Mouse (Mus musculus) midbrain, embryonic 16.5 days (tissue): ENCODE data around the gene Sfxn5. TPM values are rescaled to one million over a fixed set of nuclear protein-coding genes. Genes with fewer than 3 reads are reported as not detected.

Experiments
- ATAC-seq: fragments of 200-750 bp; cut with Nextera tagmentation; 2 replicates; pipeline ENCODE4 v1.8.0; 2017; ENCODE audit warnings: moderate TSS enrichment
- H3K27ac ChIP-seq: fragments of 300-500 bp; sonication (generic); 2 replicates; pipeline ENCODE4 v1.5.1; 2014; ENCODE audit warnings: mild to moderate bottlenecking, low read length, mixed read lengths
- H3K27me3 ChIP-seq: fragments of 300-500 bp; sonication (generic); 2 replicates; pipeline ENCODE4 v1.6.1; 2014; ENCODE audit warnings: low read depth, low read length, mixed read lengths; ENCODE audit not compliant: control insufficient read depth, insufficient read depth
- H3K36me3 ChIP-seq: fragments of 300-500 bp; sonication (generic); 2 replicates; pipeline ENCODE4 v1.6.1; 2014; ENCODE audit warnings: mild to moderate bottlenecking, low read length, moderate library complexity, mixed read lengths; ENCODE audit not compliant: control insufficient read depth, insufficient read depth
- H3K4me1 ChIP-seq: fragments of 300-500 bp; sonication (generic); 2 replicates; pipeline ENCODE4 v1.6.1; 2014; ENCODE audit warnings: mild to moderate bottlenecking, low read length, mixed read lengths; ENCODE audit not compliant: control insufficient read depth, insufficient read depth
- H3K4me2 ChIP-seq: fragments of 300-500 bp; sonication (generic); 2 replicates; pipeline ENCODE4 v1.6.1; 2014; ENCODE audit warnings: mild to moderate bottlenecking, low read length, mixed read lengths
- H3K4me3 ChIP-seq: fragments of 300-500 bp; sonication (generic); 2 replicates; pipeline ENCODE4 v1.5.1; 2014; ENCODE audit warnings: low read depth, mild to moderate bottlenecking, low read length, moderate library complexity, mixed read lengths
- H3K9ac ChIP-seq: fragments of 300-500 bp; sonication (generic); 2 replicates; pipeline ENCODE4 v1.6.1; 2014; ENCODE audit warnings: low read depth, low read length, mixed read lengths
- H3K9me3 ChIP-seq: fragments of 300-500 bp; sonication (generic); replicated peaks from 2 replicates; pipeline ENCODE4 v1.6.1; 2014; ENCODE audit warnings: mild to moderate bottlenecking, low read length, mixed read lengths; ENCODE audit not compliant: control insufficient read depth, poor library complexity, severe bottlenecking
- WGBS: fragments of 180-500 bp; shearing (Covaris S2); extraction: QIAGEN DNeasy Blood & Tissue Kit; methylation state at CpG from one replicate; pipeline ENCODE4 v1.1.7; 2014; 5-methylcytosine and 5-hydroxymethylcytosine counted together
- polyA plus RNA-seq: library from polyadenylated mRNA; unstranded; fragments of >200 nt; fragmentation: Nextera tagmentation; extraction: Ambion mirVana; gene quantifications from 2 replicates; pipeline ENCODE4 v1.2.1, GENCODE M21; 2015

Sfxn5 gene
- polyA plus RNA-seq, 1 experiment from 2014 or later: 41.3 TPM

DNA sequence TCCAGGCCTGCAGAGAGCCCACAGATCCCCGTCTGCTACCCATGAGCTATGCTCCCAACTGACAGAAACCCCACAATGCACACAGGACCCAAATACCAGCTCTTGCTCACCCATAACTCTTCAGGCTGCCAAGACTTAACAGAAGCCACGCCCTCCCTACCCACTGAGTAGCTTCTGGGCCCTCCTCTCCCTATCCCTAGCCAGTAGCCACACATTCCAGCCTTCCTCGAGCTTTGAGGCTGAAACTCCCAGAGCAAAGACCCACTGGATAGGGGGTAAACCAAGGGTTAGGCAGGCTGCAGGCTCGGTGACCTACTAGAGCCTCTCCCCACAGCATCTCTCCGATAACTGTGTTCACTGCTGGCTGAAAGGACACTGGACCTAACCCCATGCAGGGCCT lies 35.5 kb upstream of the Sfxn5 start:
- no peaks in the 10 kb centered on the region for H3K9me3 ChIP-seq
- no peak overlapping the region for H3K4me2 ChIP-seq
- H3K36me3 ChIP-seq: no peaks in the 10 kb centered on the region
- H3K27me3 ChIP-seq: no peaks in the 10 kb centered on the region
- H3K27ac ChIP-seq: no peak overlapping the region
- 70% methylated on average over 5 of the region's 5 CpGs for WGBS
- peaks cover 38% of the 10 kb centered on the region for H3K4me1 ChIP-seq
- no peak overlapping the region for H3K9ac ChIP-seq
- no peak overlapping the region for H3K4me3 ChIP-seq
- ATAC-seq: no peak

DNA sequence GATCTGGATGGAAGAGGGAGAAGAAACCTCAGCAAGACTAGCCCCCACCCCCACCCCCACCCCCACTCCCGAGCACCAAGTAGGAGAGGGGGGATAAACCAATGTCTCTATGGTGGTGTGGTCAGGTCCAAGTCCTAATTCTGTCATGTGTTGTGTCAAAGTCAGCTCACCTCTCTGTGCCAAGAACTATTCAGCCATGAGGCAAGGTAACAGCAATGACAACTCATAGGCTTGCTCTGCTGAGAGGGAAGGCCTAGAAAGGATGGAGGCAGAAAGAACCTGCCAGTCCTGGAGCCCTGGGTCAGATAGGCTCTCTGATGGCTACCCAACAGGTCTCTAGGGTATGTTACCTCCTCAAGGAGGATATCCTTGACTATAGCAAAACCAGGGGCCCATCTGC lies 34.9 kb upstream of the Sfxn5 start:
- no peaks in the 10 kb centered on the region for H3K36me3 ChIP-seq
- no peak for ATAC-seq
- peaks cover 33% of the 10 kb centered on the region for H3K4me1 ChIP-seq
- 91% methylated on average over 1 of the region's 1 CpGs for WGBS
- no peaks in the 10 kb centered on the region for H3K27me3 ChIP-seq
- H3K4me3 ChIP-seq: no peak overlapping the region
- no peak overlapping the region for H3K27ac ChIP-seq
- no peak overlapping the region for H3K9ac ChIP-seq
- H3K4me2 ChIP-seq: no peak overlapping the region
- no peaks in the 10 kb centered on the region for H3K9me3 ChIP-seq

DNA sequence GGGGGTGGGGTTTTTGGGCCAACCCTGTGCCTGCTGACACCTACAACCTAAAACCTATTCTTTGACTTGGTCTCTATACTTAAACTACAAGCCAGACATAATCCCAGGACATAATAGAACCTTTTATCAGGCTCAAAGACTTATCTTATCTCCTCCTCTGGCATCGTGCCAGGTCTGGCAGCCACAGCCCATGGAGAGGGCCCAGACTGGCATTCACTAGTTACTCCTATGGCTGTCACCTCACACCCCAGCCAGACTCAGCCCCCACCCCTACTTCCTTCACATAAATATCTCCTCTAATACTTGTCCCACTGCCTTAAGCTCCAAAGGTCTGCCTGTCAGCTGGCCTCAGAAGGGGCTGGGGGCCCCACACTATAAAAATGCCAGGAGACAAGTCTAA lies 33.2 kb upstream of the Sfxn5 start:
- H3K36me3 ChIP-seq: no peaks in the 10 kb centered on the region
- no peaks in the 10 kb centered on the region for H3K9me3 ChIP-seq
- H3K4me3 ChIP-seq: no peak overlapping the region
- no peak overlapping the region for H3K27ac ChIP-seq
- no peaks in the 10 kb centered on the region for H3K27me3 ChIP-seq
- no peak overlapping the region for H3K9ac ChIP-seq
- WGBS: 46% methylated on average over 1 of the region's 1 CpGs
- H3K4me1 ChIP-seq: peaks cover 18% of the 10 kb centered on the region
- no peak for ATAC-seq
- H3K4me2 ChIP-seq: no peak overlapping the region

DNA sequence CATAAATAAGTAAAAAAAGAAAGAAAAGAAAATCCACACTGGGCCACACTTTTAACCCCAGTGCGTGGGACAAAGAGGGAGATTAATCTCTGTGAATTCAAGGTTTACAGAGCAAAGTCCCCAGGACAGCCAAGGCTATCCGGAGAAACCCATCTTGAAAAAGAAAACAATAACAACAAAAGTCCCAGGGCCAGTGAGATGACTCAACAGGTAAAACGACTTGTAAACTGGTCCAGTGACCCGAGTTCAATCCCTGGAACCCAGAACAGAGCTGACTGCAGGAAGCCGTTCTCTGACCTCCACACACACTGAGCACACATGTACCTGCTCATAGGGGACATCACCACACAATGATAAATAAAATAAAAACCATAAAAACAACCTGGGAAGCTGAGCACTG lies 31.2 kb upstream of the Sfxn5 start:
- H3K4me1 ChIP-seq: peaks cover 15% of the 10 kb centered on the region
- H3K9ac ChIP-seq: no peak overlapping the region
- no peaks in the 10 kb centered on the region for H3K9me3 ChIP-seq
- ATAC-seq: no peak
- no peaks in the 10 kb centered on the region for H3K36me3 ChIP-seq
- no peak overlapping the region for H3K4me2 ChIP-seq
- no peak overlapping the region for H3K27ac ChIP-seq
- H3K27me3 ChIP-seq: no peaks in the 10 kb centered on the region
- 79% methylated on average over 5 of the region's 5 CpGs for WGBS
- no peak overlapping the region for H3K4me3 ChIP-seq

DNA sequence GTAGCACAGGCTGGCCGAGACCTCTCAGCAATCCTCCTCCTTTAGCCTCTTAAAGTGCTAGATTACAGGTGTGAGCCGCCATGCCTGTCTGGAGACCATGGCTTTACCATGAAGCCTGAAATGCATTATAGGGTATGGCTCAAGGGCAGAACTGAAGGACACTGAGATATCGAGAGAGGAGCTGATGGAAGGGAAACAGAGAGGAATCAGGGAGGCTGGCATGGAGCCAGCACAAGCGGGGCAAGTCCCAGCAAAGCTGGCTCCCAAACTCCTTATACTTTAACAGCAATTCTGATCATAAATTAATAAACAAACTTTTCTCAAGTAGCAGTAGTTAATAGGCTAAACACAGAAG lies 30.7 kb upstream of the Sfxn5 start:
- Histone ChIP-seq H3K27me3 (no peaks in the 10 kb centered on the region), H3K27ac (no peak overlapping the region), H3K36me3 (no peaks in the 10 kb centered on the region), H3K4me3 (no peak overlapping the region), H3K4me2 (no peak overlapping the region), H3K9me3 (no peaks in the 10 kb centered on the region), H3K4me1 (peaks cover 15% of the 10 kb centered on the region), H3K9ac (no peak overlapping the region)
- no peak for ATAC-seq
- 87% methylated on average over 4 of the region's 4 CpGs for WGBS

DNA sequence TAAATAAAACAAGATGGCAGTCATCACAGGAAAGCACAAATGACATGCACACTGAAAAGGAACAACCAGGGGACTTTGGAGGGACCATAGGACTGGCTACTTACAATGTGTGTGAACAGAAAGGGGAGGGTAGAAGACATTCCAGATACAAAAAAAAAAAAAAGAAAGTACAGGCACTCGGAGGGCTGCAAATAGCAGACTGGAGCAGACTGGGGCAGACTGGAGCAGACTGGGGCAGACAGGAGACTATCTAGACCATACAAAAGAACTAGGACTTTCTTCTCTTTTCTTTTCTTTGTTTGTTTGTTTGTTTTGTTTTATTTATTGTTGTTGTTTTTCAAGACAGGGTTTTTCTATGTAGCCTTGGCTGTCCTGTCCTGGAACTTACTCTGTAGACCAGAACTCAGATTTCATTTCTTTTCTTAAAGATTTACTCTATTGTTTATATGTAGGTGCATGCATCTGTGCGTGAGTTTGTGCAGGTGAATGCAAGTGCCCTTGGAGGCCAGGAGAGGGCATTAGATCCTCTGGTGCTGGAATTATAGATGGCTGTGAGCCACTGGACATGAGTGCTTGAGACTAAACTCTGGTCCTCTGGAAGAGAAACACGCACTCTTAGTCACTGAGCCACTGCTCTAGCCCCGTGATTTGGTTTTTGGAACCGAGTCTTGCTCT lies 30.1 kb upstream of the Sfxn5 start:
- no peak for ATAC-seq
- Histone ChIP-seq H3K27me3 (no peaks in the 10 kb centered on the region), H3K4me2 (no peak overlapping the region), H3K4me1 (peaks cover 10% of the 10 kb centered on the region; the same call in 1 of the 2 replicates), H3K36me3 (no peaks in the 10 kb centered on the region), H3K9me3 (no peaks in the 10 kb centered on the region), H3K9ac (no peak overlapping the region), H3K4me3 (no peak overlapping the region), H3K27ac (no peak overlapping the region)
- WGBS: 91% methylated on average over 5 of the region's 5 CpGs

DNA sequence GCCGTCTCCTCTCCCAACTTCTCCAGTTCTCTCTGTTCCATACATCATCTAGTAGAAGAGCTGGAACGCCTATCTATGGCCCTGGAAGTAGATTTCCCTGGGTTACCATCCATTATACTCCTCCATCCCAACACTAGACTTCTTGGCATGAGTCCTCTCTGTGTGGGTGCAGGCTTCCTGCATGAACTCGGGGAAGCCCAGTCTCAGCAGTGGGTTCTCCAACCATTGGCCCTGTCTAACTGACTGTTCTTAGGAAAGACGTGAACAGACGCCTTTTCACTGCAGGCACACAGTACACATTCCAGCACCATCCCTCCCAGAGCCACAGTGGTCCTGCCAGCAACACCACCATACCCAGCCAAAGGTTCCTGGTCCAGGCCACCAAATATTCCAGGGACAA lies 29.4 kb upstream of the Sfxn5 start:
- no peaks in the 10 kb centered on the region for H3K36me3 ChIP-seq
- no peak overlapping the region for H3K27ac ChIP-seq
- peaks cover 7% of the 10 kb centered on the region; the same call in 1 of the 2 replicates for H3K4me1 ChIP-seq
- no peak for ATAC-seq
- H3K27me3 ChIP-seq: no peaks in the 10 kb centered on the region
- no peak overlapping the region for H3K4me2 ChIP-seq
- WGBS: 88% methylated on average over 5 of the region's 5 CpGs
- H3K9me3 ChIP-seq: no peaks in the 10 kb centered on the region
- H3K4me3 ChIP-seq: no peak overlapping the region
- H3K9ac ChIP-seq: no peak overlapping the region

DNA sequence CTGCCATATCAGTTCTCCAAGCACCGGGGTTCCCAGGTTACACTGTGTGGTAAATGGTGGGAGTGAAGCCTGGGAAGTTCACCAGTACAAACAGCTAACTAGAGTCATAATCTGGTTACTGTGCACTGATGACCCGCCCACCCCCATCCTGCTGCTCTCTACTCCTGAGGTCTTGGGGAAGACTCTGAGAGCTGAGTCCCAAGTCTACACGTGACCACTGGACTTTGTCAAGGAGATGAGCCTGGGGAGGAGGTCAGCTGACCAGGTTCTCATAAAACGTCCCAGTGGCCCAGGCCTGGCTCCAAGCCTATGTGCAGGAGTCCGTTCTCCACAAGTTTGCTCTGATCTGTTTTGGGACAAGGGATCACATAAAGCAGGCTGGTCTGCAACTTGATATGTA lies 27.1 kb upstream of the Sfxn5 start:
- no peaks in the 10 kb centered on the region for H3K9me3 ChIP-seq
- H3K27me3 ChIP-seq: no peaks in the 10 kb centered on the region
- no peaks in the 10 kb centered on the region for H3K4me1 ChIP-seq
- H3K4me2 ChIP-seq: no peak overlapping the region
- H3K36me3 ChIP-seq: no peaks in the 10 kb centered on the region
- H3K27ac ChIP-seq: no peak overlapping the region
- ATAC-seq: no peak
- H3K9ac ChIP-seq: no peak overlapping the region
- WGBS: 89% methylated on average over 5 of the region's 5 CpGs
- no peak overlapping the region for H3K4me3 ChIP-seq

DNA sequence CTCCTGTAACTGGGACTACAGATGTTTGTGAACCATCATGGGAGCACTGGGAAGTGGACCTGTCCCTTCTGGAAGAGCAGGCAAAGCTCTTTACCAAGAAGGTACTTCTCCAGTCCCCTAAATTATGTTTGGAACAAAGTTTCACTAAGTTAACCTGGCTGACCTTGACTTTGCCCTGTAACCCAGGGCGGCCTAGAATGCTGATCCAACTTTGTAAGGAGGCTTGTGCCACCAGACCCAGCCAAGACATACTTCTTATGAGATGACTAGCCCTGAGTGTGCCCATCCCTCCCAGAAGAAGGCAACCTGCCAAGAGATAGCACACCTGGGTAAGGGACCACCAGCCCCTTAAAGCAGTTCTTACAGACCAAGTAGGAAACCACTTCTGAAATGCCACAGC lies 25.7 kb upstream of the Sfxn5 start:
- H3K36me3 ChIP-seq: no peaks in the 10 kb centered on the region
- no peaks in the 10 kb centered on the region for H3K4me1 ChIP-seq
- 81% methylated on average over 1 of the region's 1 CpGs for WGBS
- H3K4me2 ChIP-seq: no peak overlapping the region
- no peak overlapping the region for H3K4me3 ChIP-seq
- ATAC-seq: no peak
- no peak overlapping the region for H3K9ac ChIP-seq
- H3K9me3 ChIP-seq: no peaks in the 10 kb centered on the region
- H3K27me3 ChIP-seq: no peaks in the 10 kb centered on the region
- H3K27ac ChIP-seq: no peak overlapping the region
